Mouse (Mus musculus) layer of hippocampus, postnatal 14 days (tissue): ENCODE measurements around the gene Stmnd1. TPM values are rescaled to one million over a fixed set of nuclear protein-coding genes. Genes with fewer than 3 reads are reported as not detected.
"Not testable (repeated sequence)": the region's sequence is repeated elsewhere in the genome, so short reads cannot be mapped to it uniquely, and the experiment has no call there.

ENCODE experiments used
- DNase-seq, 2 experiments: peaks; one replicate each; pipeline ENCODE4 v3.0.0; 2021 to 2022; ENCODE audit warnings: low spot score in 2 of 2, mixed read lengths in 1 of 2
- long read RNA-seq, 2 experiments: library from polyadenylated mRNA; stranded (forward); transcript quantifications; one replicate each; pipeline ENCODE4 v2.0.0; 2021
- total RNA-seq, 2 experiments: library from RNA; stranded (reverse); gene quantifications; 2 replicates each; pipeline ENCODE4 v1.2.3; 2021

Gene Stmnd1
- under 1 TPM in 1 of 2 experiments, not detected in 1; 0.23 TPM for total RNA-seq
- long read RNA-seq, experiment 1, result 0 reads
- long read RNA-seq, experiment 2, result 0 reads

- no peak for DNase-seq
Measured at GRCm38 (mm10) chr13:46273453-46274110, at the start of gene Stmnd1. TSS of gene Stmnd1 (plus strand) at chr13:46273721.

GRCm38 (mm10) chr13:46226956-46227355 lies 46.6 kb upstream of the Stmnd1 start:
- no peak for DNase-seq

GRCm38 (mm10) chr13:46227486-46227885 lies 46.0 kb upstream of the Stmnd1 start:
- peak in 1 of 2 experiments; percentile 27 for DNase-seq

GRCm38 (mm10) chr13:46228750-46229149 lies 44.8 kb upstream of the Stmnd1 start:
- DNase-seq, result not testable (repeated sequence)

- peak in 1 of 2 experiments; percentile 40 for DNase-seq
Measured at GRCm38 (mm10) chr13:46231514-46232085, 41.9 kb upstream of the Stmnd1 start.

GRCm38 (mm10) chr13:46237723-46238349 lies 35.7 kb upstream of the Stmnd1 start:
- no peak for DNase-seq

- DNase-seq, result peak in 1 of 2 experiments; percentile 68
Measured at GRCm38 (mm10) chr13:46238796-46239195, 34.7 kb upstream of the Stmnd1 start.

- no peak for DNase-seq
Measured at GRCm38 (mm10) chr13:46241391-46242188, 31.9 kb upstream of the Stmnd1 start.

GRCm38 (mm10) chr13:46253753-46254152 lies 19.8 kb upstream of the Stmnd1 start:
- DNase-seq, result no peak

GRCm38 (mm10) chr13:46254171-46254570 lies 19.4 kb upstream of the Stmnd1 start:
- DNase-seq, result no peak

- DNase-seq, result no peak
Measured at GRCm38 (mm10) chr13:46255616-46256015, 17.9 kb upstream of the Stmnd1 start.

- DNase-seq, result peak; percentile 64 to 77
Measured at GRCm38 (mm10) chr13:46257847-46258246, 15.7 kb upstream of the Stmnd1 start.

GRCm38 (mm10) chr13:46259526-46259925 lies 14.0 kb upstream of the Stmnd1 start:
- no peak for DNase-seq

GRCm38 (mm10) chr13:46261244-46261643 lies 12.3 kb upstream of the Stmnd1 start:
- DNase-seq, result no peak

GRCm38 (mm10) chr13:46267783-46268182 lies 5.7 kb upstream of the Stmnd1 start:
- DNase-seq, result no peak

GRCm38 (mm10) chr13:46268341-46268740 lies 5.2 kb upstream of the Stmnd1 start:
- no peak for DNase-seq

GRCm38 (mm10) chr13:46268815-46269445 lies 4.6 kb upstream of the Stmnd1 start:
- DNase-seq, result peak; percentile 37 to 62

GRCm38 (mm10) chr13:46272811-46273452 lies 589 bp upstream of the Stmnd1 start:
- no peak for DNase-seq

- DNase-seq, result peak in 1 of 2 experiments; percentile 67
Measured at GRCm38 (mm10) chr13:46275701-46276100, 2.2 kb downstream of the Stmnd1 start.

GRCm38 (mm10) chr13:46282543-46282942 lies 9.0 kb downstream of the Stmnd1 start:
- no peak for DNase-seq
